Mouse (Mus musculus) urinary bladder, postnatal 4 days (tissue): ENCODE data around the gene Ywhag.
A peak's percentile ranks its signal among the peaks of the same experiment; 100 is the strongest.

Source experiments
- DNase-seq, 2 experiments: peaks; one replicate each; pipeline ENCODE4 v3.0.0; 2021 to 2022; ENCODE audit warnings: low spot score in 2 of 2

Gene Ywhag

DNA sequence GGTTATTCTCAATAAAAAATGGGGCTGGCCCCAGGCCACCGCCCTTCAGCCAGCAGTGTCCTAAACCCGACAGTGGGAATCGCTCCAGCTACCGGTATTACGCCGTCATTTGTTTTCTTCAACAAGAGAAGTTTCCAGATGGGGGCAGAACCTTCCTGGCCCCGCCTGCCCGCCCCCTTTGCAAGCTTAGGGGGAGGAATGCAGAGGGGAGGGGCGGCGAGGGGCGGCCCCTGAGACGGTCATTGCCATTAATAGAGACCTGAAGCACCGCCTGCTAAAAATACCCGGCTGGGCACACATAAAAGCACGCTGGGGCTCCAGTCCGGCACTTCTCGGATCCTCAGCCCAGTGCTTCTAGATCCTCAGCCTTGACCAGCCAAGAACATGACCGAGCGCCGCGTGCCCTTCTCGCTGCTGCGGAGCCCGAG, 46.7 kb downstream of the Ywhag start, which contains the start of gene Hspb1:
Gene Hspb1, plus strand, starts transcription at position 245 of the 428 bp plus-strand sequence.
- DNase-seq: peak; percentile 78 to 83

DNA sequence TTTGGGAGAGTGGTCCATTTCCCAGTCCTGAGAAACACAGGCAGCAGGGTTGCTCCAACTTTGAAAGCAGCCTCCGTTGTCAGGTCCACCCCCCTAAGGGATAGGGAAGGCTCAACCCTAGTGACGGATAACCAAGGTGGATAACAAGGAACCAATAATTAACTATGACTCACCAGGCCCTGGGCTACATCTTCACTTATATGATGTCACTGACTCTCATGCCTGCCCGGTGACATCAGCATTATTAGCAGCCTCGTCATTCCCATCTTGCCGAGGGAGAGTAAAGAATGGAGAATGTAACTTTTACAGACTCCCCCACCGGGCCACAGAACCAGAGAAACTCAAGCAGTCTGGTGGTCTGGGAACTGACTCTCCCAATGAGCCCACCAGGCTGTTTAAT, 49.8 kb downstream of the Ywhag start:
- DNase-seq: no peak

DNA sequence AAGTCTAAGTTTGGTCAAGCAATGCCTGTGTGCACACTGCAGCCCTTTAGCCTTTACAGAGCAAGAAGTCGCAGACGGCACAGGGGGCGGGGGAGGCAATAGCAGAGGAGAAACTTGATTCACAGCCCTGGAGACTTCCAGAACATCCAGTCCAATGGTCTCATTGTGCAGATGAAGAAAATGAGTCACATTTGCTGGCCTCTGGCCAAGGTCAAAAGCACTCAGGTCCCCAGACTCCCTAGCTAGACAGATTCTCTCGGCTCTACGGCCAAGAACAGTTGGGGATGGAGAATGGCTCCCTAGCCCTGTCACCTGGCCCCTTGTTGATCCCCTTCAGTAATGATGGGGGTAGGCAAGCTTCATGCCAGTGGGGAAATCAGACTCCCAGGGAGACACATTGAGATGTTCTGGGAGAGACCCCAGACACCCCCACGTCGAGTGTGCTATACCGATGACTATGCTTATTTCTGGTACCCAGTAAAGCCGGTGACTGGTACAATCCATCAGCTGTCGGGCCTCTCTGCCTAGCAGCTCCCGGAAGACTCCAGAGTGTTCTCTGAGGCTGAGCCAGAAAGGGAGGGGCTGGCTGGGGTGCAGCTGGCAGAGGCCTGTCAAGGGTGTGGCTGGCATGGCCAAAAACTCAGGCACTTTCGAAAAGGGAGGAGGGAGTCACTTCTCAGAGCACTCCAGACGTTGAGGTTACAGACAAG, 54.8 kb downstream of the Ywhag start:
- DNase-seq: peak in 1 of 2 experiments; percentile 69

DNA sequence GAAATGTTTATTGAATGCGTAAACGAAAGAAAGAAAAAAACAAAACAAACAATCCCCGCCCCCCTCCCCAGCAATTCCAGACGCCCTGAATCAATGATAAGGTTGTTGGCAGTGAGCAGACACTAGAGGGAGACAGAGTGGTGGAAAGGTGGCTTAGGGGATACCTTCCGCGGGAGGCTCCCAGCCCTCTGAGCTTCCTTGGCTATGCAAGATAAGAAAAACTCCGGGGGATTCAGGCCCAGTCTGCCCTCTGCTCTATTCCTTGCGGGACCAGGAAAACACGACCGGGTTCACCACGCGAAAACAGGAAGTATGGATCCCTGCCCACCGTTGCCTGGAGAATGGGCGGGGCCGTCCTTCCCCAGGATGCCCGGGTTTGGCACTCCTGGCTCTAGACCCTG, 56.6 kb downstream of the Ywhag start:
- no peak for DNase-seq

DNA sequence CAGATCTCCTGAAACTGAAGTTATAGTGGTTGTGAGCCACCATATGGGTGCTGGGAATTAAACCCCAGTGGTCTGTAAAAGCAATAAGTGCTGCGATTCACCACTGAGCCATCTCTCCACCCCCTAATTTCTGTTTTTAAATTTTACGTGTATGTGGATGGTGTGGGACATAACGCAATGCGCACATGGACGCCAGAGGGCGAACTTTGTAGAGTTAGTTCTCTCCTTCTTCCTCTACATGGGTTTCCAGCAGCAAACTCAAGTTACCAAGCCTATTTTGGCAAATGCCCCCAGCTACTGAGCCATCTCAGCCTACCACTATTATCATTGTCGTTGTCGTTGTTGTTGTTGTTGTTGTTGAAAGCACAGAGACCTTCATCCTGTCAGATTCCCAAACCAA, 57.2 kb downstream of the Ywhag start:
- no peak for DNase-seq

DNA sequence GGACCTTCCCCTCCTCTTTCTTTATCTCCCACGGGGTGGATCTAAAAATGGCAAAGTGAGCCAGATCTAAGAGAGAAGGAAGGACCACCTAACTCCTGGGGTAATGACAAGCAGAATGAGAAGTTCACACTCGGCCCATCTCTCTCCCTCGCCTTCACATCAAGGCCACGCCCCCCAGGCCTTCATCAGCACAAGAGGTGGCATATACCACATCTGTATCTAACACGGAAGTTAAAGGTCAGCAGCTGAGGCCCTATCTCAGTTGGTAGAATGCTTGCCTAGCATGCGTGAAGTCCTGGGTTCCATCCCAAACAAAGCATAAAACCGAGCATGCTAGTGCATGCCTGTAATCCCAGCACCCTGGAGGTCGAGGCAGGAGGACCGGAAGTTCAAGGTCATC, 60.7 kb downstream of the Ywhag start:
- no peak for DNase-seq

DNA sequence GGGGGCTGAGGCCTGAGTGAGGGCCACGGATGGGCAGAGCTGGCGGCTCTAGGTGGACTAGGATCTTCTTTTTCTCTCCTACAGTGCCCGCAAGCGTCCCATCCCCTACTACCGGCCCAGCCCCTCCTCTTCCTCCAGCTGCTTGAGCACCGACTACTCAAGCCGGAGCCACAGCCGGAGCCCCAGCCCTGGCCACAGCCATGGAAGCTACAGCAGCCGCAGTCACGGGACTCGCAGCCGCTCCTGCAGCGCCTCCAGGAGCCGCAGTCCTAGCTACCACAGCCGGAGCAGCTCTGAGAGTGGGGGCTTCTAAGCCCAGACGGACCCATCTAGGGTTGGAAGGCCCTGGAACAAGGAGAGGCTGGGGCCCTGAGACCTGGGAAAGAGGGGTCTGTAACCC, 61.4 kb downstream of the Ywhag start:
- DNase-seq: no peak

DNA sequence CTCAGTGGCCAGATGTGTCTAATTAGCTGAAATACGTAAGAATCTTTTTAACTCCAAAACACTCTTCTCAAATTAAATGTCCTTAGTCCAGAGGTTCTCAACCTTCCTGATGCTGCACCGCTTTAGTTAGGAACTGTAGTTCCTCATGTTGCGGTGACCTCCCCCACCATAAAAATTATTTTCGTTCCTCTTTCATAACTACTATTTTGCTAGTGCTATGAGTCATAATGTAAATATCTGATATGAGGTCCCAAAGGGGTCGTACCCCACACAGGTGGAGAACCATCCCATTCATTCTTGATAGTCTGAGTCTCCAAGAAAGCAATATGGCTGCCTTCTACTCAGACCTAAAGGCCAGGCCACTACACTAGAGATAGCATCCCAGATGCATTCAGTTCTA, 63.9 kb downstream of the Ywhag start:
- no peak for DNase-seq

DNA sequence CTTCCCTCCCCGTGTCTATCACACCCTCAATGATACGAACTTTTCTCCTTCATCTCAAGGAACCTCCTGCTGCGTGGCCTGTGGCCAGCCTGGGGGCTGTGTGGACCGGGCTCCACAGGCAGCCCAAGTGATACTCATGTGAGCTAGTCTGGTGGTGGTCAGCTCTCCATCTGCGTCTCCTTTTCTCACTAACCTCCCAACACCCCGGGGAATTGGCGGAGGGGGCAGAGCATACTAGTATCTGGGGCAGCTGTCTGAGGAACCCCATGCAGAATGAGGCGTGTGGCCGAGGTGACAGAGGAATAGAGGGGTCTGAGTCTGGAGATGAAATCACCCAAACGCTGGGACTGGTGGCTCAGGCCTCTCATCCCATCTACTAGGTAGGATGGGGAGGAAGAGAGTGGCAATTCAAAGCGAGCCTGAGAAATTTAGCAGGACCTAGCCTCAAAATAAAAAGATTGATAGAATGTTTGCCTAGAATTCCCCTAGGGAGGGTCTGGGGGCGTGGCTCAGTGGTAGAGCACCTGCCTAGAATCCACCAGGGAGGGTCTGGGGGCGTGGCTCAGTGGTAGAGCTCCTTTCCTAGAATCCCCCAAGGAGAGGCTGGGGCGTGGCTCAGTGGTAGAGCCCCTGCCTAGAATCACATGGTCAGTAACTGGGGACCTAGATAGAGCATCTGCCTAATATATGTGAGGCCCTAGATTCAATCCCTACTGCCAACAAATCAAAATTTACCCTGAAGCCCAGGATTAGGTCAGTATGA, 64.6 kb downstream of the Ywhag start:
- DNase-seq: no peak

DNA sequence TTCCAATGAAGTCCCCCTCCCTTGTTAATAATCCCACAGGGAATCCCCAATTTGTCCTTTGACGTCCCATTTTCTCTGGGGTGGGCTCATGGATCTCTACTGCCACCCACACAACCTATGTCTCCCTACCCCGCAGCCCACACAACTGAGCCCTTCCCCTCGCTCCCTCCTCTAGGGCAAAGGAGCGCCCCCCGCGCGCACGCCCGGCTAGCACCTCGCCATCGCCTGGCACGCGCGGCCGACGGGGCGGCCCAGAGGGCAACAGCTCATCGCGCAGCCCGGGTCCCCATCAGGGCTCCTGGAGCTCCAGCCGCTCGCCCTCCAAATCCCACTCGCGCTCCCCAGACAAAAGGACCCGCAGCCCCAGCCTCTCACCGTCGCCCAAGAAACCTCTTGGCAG, 65.8 kb downstream of the Ywhag start:
- no peak for DNase-seq

DNA sequence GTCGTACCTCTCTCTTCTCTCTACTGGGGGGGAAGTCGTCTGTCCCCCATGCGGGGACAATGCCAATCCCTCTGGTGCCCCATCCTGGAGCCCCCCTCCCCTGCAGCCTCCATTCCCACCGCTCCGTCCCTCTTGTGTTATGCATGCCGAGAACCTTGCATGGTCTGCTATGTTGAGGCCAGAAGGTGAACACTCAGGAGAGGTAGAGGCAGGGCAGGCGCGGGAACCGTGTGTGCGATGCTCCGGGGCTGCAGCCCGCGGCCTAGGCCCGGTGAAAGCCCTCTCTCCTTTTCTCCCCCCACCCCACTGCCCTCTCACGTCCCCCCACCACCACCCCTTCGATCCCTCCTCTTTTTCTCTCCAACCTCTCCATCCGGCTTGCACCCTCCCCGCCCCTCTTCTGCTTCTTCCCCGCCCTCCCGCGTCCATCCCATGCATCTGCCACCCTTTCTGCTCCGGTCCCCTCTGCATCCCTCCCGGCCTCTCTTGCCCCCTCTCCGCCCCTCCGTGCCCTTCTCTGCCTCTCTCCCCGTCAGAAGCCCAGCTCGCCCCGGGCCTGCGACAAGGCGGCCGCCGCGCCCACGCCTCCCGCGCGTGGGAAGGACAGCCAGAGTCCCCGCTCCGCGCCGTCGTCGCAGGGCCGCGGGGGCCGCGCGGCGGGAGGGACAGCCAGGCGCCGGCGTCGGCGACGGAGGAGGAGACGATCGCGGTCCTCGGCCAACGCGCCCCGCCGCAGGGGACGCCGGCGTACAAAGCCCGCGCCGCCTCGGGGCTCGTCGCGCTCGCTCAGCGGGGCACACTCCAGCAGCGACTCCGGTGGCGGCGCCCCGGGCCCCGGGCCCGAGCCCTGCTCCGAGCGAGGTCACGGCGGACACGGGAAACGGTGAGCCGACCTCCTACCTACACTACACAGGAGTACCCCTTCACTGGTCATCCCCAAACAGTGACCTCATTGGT, 66.5 kb downstream of the Ywhag start:
- no peak for DNase-seq

DNA sequence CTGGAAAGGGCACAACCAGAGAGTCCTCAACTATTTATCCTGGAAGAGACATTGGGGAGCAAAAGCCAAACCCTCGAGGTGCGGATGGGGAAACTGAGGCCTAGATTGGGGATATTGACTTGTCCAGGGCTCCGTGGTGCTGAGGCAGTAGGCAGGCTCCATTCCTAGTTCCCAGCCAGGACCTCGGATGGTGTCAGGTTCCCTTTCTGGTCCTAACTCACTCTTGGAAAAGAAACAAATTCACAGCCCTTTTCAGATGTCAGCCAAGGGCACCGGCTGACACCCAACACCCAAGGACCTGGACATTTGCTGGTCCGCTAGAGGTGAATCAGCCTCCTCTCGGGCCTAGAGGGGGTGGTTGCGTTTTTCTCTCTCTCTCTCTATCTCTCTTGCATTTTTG, 67.8 kb downstream of the Ywhag start:
- no peak for DNase-seq
